Mouse (Mus musculus): ENCODE measurements at regions not wholly inside any gene's neighbourhood (a gene's known extent, or its start where the extent isn't known, plus 50 kb on each side); places are given as distances from the start of the nearest gene placed in this dataset.
A peak's percentile ranks its signal among the peaks of the same experiment; 100 is the strongest.

GRCm38 (mm10) chr16:50095858-50096551 is 295.7 kb downstream of the Cd47 start:
- peak; percentile 25 for DNase-seq

- DNase-seq, result no peak
Measured at GRCm38 (mm10) chr16:50096563-50096962, 296.2 kb downstream of the Cd47 start.

GRCm38 (mm10) chr16:50103340-50103739 is 303.0 kb downstream of the Cd47 start:
- DNase-seq, result no peak

- peak; percentile 41 for DNase-seq
Measured at GRCm38 (mm10) chr16:50118150-50118549, 314.0 kb downstream of the Bbx start.

GRCm38 (mm10) chr16:50122460-50122859 is 309.7 kb downstream of the Bbx start:
- DNase-seq, result no peak

GRCm38 (mm10) chr16:50124646-50125045 is 307.5 kb downstream of the Bbx start:
- DNase-seq, result no peak

GRCm38 (mm10) chr16:50125564-50125963 is 306.6 kb downstream of the Bbx start:
- DNase-seq, result no peak

- no peak for DNase-seq
Measured at GRCm38 (mm10) chr16:50131406-50131805, 300.8 kb downstream of the Bbx start.
